Mouse (Mus musculus): ENCODE results near the gene Kit.

DNA sequence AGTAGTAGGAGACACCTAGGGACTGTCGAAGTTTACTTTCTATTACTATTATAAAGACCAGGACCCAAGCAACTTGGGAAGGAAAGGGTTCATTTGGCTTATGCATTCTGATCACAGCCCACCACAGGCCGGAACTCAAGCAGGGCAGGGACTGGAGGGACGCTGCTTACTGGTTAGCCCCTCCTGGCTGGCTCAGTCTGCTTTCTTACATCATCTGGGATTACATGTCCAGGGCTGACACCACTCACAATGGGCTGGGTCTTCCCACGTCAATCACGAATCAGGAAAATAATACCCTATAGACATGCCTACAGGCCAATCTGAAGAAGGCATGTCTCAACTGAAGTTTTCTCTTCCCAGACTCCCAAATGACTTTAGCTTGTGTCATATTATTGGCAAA is 122.2 kb downstream of the Kit start:
- TF ChIP-seq E2F4 (IDR thresholded peaks at IDR 0.05; ENCODE audit: insufficient read depth): no peak
- no peak for TF ChIP-seq USF1 (IDR thresholded peaks at IDR 0.05; ENCODE audit: low read depth)
- TF ChIP-seq SRF (IDR thresholded peaks at IDR 0.05; ENCODE audit: control insufficient read depth, insufficient read length, low read depth): no peak
- TF ChIP-seq MYOD1 (IDR thresholded peaks at IDR 0.05; ENCODE audit: control insufficient read depth in 1 of 3, insufficient read length in 2 of 3, low read depth in 2 of 3): no peak

All from myocyte (in vitro differentiated cells).